Mouse (Mus musculus) layer of hippocampus, adult 2 months (tissue): ENCODE results near the gene Uqcrfs1. TPM values are rescaled to one million over a fixed set of nuclear protein-coding genes. Genes with fewer than 3 reads are reported as not detected.

ENCODE experiments used
- DNase-seq, 2 experiments: peaks; one replicate each; pipeline ENCODE4 v3.0.0; 2022; ENCODE audit warnings: low spot score in 2 of 2
- H3K27ac ChIP-seq: fragments of 200-600 bp; 2 replicates; pipeline ENCODE4 v1.8.1; 2022
- H3K4me3 ChIP-seq: fragments of 200-600 bp; 2 replicates; pipeline ENCODE4 v1.8.1; 2022; ENCODE audit warnings: mild to moderate bottlenecking
- CTCF ChIP-seq: fragments of 200-600 bp; conservative IDR thresholded peaks from 2 replicates; pipeline ENCODE4 v1.8.1; 2022; ENCODE audit warnings: antibody characterized with exemption, mild to moderate bottlenecking, moderate library complexity
- long read RNA-seq, 2 experiments: library from polyadenylated mRNA; stranded (forward); transcript quantifications; one replicate each; pipeline ENCODE4 v2.0.0; 2021; ENCODE audit warnings: borderline mapping rate in 2 of 2
- total RNA-seq, 2 experiments: library from RNA; stranded (reverse); gene quantifications; 2 replicates each; pipeline ENCODE4 v1.2.3; 2021

Uqcrfs1 gene
- 100 to 1,000 TPM; 143 to 154 TPM for total RNA-seq
- long read RNA-seq, experiment 1, transcript Uqcrfs1-201 (2 exons, 1,363 nt), result major isoform, 138 of 143 reads
- long read RNA-seq, experiment 1, partial matches to known transcripts, result 0 of 143 reads
- long read RNA-seq, experiment 1, other reads (novel, unspliced or antisense), result 5 of 143 reads
- long read RNA-seq, experiment 2, transcript Uqcrfs1-201 (2 exons, 1,363 nt), result major isoform, 201 of 208 reads
- long read RNA-seq, experiment 2, partial matches to known transcripts, result 0 of 208 reads
- long read RNA-seq, experiment 2, other reads (novel, unspliced or antisense), result 7 of 208 reads

DNA sequence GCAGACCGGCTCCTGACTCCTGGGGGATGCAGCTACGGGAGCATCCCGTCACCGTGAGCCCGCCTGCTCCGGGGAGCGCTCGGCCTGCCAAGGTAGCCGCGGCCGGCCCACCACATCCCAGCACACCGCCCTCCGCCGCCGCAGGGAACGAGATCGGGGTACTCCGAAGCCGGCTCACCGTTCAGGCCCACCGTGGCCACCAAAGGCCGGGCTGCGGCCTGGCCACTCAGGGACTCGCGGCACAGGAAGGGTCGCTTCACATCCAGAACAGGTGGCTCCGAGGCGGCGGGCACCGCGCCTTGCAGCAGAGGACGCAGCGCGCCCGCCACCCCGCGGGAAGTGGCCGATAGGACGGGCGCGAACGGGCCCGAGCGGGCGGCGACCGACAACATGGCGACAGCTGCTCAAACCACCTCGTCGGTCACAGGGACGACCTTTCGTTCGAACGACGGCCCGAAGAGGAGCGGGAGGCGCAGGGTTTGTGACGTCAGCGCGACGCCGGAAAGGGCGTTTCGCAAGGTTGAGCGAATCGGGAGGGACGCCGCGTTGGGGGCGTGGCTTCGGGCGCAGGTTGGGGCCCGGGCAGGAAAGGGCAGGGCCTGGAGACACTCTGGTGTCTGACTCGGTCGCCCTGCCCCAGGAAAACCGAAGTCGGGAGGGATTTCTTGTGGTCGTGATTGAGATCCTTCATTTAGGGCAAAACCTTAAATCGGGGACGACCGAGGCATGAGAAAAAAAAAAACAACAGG lies at the start of gene Uqcrfs1:
Gene Uqcrfs1, minus strand, starts transcription at position 507 of the 749 bp plus-strand sequence.
- H3K4me3 ChIP-seq, result peak within 1 kb of the TSS; percentile 100
- H3K27ac ChIP-seq, result peak within 1 kb of the TSS; percentile 97
- no peak; the same call in 1 of the 2 replicates for TF ChIP-seq CTCF
- peak; percentile 96 to 98 for DNase-seq

GRCm38 (mm10) chr13:30585786-30586185 lies 40.6 kb upstream of the Uqcrfs1 start:
- no peak for DNase-seq
- TF ChIP-seq CTCF, result no peak
- no peak overlapping the region for H3K27ac ChIP-seq
- H3K4me3 ChIP-seq, result no peak overlapping the region

DNA sequence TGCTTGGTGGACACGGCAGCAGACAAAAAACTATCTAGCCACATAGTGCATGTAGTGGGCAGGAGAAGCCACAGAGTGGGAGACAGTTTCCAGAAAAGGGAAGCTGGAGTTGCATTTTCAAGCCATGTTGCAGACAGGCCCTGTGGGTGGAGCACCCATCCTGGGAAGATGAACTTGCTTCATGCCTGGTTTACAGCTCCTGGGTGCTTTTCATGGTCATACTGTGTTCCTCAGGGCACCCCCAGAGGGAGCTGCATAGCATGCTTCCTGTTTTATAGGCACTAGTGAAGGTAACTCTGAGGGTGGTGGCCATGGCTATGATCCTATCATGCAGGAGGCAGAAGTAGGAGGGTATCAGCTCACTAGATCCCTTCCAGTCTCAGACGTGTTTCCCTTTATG lies 37.4 kb upstream of the Uqcrfs1 start:
- peak; percentile 44 for TF ChIP-seq CTCF

DNA sequence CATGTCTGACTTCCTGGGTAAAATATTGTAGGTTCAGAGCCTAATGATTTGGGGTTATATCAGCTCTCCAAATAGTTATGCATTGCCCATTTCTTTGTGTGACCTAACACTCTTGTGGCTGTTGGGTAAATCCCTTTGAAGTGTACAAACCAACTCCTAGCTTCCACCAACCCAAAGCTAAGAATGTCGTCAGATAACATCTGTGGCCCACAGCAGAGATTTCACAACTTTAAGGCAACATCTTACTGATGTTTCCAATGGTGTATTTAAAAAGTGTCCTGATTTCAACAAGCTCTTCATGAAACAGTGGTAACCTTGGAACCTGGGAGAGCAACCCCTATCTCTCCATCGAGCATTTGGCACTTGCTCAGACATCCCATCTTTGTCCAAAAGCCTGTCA lies 33.6 kb upstream of the Uqcrfs1 start:
- H3K27ac ChIP-seq, result no peak overlapping the region
- DNase-seq, result no peak
- TF ChIP-seq CTCF, result no peak
- H3K4me3 ChIP-seq, result no peak overlapping the region

More for the DNA sequence above, 37.4 kb upstream of the Uqcrfs1 start:
- Histone ChIP-seq H3K4me3 (no peak overlapping the region), H3K27ac (no peak overlapping the region)
- no peak for DNase-seq

- no peak for TF ChIP-seq CTCF
- DNase-seq, result no peak
- Histone ChIP-seq H3K27ac (no peak overlapping the region), H3K4me3 (no peak overlapping the region)
Observed at GRCm38 (mm10) chr13:30576819-30577218, 31.7 kb upstream of the Uqcrfs1 start.

DNA sequence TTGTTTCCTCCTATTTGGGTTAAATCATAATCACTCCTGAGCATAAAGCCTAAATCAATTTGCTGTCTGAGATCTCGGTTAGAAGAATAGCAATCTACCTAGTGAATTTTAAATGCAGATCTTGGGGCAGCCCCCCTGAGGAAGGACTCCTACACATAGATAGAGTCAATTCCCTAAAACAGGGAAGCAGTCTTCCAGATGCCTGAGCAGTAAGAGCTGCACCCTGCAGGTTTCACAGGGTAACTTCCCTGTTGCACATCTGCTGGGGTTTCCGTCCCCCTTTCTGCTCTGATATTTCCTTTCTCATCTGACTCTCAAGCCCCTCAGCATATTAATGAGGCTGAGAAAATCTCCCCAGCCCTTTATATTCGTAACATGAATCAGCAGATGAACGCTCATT lies 27.8 kb upstream of the Uqcrfs1 start:
- no peak for TF ChIP-seq CTCF
- no peak overlapping the region for H3K27ac ChIP-seq
- no peak for DNase-seq
- H3K4me3 ChIP-seq, result no peak overlapping the region

DNA sequence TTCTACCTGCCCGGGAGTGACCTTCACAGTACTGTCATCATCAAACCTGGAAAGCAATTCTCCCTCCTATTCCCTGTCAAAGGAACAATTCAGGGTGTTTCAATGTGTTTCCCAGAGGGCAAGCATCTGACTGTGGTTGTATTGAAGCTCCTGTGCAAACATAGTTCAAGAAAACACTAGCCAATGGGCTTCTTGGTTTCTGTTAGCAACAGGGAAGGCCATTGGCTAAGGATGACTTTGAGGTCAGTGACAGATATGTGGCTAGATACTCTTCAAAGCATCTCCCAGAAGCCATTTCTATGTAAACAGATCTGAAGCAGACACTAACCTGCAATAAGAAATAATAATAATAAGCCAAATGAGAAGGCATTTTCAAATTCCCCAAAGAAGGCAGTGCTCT lies 25.0 kb upstream of the Uqcrfs1 start:
- no peak overlapping the region for H3K4me3 ChIP-seq
- DNase-seq, result no peak
- TF ChIP-seq CTCF, result no peak
- H3K27ac ChIP-seq, result no peak overlapping the region

DNA sequence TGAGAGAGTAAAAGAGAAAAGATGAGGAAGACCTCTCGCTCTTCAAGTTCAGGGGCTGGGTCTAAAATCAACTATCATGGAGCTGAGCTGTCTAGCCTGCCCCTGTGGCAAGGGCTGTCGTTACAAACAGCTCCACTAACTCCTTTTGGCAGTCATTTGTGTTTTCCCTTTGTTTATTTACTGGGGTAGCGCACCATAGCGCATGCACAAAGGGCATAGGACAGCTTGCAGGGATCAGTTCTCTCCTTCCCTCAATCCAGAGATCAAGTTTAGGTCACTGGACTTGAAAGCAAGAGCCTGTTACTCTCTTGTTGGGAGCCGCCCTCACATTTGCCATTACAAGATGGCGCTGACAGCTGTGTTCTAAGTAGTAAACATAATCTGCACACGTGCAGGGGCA lies 22.4 kb upstream of the Uqcrfs1 start:
- no peak overlapping the region for H3K4me3 ChIP-seq
- TF ChIP-seq CTCF, result no peak

GRCm38 (mm10) chr13:30566767-30567166 lies 21.6 kb upstream of the Uqcrfs1 start:
- peak; percentile 61 to 81 for DNase-seq
- peak; percentile 88 for TF ChIP-seq CTCF
- H3K27ac ChIP-seq, result no peak overlapping the region
- no peak overlapping the region for H3K4me3 ChIP-seq

More for the DNA sequence above, 22.4 kb upstream of the Uqcrfs1 start:
- H3K27ac ChIP-seq, result no peak overlapping the region
- no peak for DNase-seq

- Histone ChIP-seq H3K4me3 (no peak overlapping the region), H3K27ac (no peak overlapping the region)
- TF ChIP-seq CTCF, result no peak
- no peak for DNase-seq
Observed at GRCm38 (mm10) chr13:30560603-30561002, 15.4 kb upstream of the Uqcrfs1 start.

DNA sequence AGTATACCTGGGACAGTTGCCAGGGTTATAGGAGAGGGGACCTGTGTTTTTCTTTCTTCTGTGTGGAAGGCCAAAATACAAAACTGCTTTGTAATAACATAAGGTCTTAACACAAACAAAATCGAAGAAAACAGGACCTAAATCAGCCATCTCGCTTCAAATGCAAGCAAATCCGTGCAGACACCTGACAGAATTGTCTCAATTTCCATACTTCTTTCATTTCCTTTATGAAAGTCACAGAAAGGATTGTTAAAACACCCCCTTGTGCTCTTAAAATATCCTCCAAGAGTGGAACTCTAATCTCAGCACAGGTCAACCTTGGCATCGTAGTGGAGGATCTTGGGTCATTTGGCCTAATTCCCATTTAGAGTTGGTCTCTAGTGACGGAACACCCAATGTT lies 14.9 kb upstream of the Uqcrfs1 start:
- Histone ChIP-seq H3K27ac (no peak overlapping the region), H3K4me3 (no peak overlapping the region)
- DNase-seq, result no peak
- no peak for TF ChIP-seq CTCF

- TF ChIP-seq CTCF, result no peak
- H3K27ac ChIP-seq, result no peak overlapping the region
- DNase-seq, result no peak
- no peak overlapping the region for H3K4me3 ChIP-seq
Observed at GRCm38 (mm10) chr13:30557751-30558150, 12.6 kb upstream of the Uqcrfs1 start.

DNA sequence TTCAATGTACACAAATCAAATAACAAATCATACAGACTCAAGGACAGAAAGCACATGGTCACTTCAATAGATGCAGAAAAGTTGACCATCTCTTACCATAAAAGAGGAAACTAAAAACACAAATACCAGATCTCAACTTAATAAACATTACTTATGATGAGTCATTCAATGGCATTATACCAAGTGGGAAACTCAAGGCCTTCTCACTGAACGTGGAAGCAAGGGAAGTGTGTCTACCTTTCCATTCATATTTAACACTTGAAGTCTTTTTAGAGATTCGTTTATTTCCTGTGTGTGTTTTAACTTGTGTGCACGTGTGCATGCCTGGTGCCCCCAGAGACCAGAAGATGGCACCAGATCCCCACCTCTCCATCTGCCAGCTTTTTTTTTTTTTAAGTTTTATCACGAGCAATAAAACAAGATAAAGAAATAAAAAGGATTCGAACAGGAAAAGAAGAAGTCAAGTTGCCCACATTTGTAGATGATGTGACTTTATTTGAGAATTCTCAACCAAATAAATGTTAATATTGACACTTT lies 8.0 kb upstream of the Uqcrfs1 start:
- no peak for DNase-seq
- peak; percentile 69 for TF ChIP-seq CTCF
- Histone ChIP-seq H3K27ac (no peak overlapping the region), H3K4me3 (no peak overlapping the region)

DNA sequence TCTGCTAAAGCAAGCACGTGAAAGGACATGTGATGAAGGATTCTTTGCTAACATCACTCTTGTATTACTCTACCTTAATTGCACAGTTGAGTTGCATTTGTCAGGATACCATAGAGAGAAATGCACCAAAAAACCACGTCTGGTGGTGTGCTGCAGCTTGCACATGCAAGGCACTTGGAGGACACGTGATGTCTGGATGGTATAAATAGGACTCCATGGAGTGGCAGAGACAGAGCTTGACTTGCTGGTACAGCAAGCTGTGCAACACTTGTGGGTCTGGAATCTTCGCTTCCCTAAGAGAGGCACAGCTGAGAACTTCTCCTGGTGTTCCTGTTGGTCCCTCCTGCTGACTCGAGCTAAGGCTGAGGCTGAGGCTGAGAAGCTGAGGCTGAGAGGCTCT lies 4.2 kb upstream of the Uqcrfs1 start:
- no peak for TF ChIP-seq CTCF
- Histone ChIP-seq H3K27ac (no peak overlapping the region), H3K4me3 (no peak overlapping the region)
- DNase-seq, result no peak
